Mouse (Mus musculus): ENCODE measurements at regions not wholly inside any gene's neighbourhood (a gene's known extent, or its start where the extent isn't known, plus 50 kb on each side); places are given as distances from the start of the nearest gene placed in this dataset.

- TF ChIP-seq CTCF (IDR thresholded peaks at IDR 0.05; ENCODE audit: low read depth, low read length) (no peak), POLR2AphosphoS5 (IDR thresholded peaks at IDR 0.05; ENCODE audit: insufficient replicate concordance, low read depth, low read length) (no peak), GATA1 (IDR thresholded peaks at IDR 0.05; ENCODE audit: borderline replicate concordance, low read length) (no peak)
These were observed 75.1 kb upstream of the Atp2b1 start for GRCm38 (mm10) chr10:98838926-98839679.
